Mouse (Mus musculus): ENCODE data around the gene Lhfpl5.
A peak's percentile ranks its signal among the peaks of the same experiment; 100 is the strongest.
"Not testable (repeated sequence)": the region's sequence is repeated elsewhere in the genome, so short reads cannot be mapped to it uniquely, and the experiment has no call there.

Gene Lhfpl5

GRCm38 (mm10) chr17:28575244-28576125, at the start of gene Lhfpl5:
TSS of gene Lhfpl5 (plus strand) at chr17:28575641.
- DNase-seq (ENCODE audit: low read depth, low spot score) = no peak

GRCm38 (mm10) chr17:28527184-28528042, 48.0 kb upstream of the Lhfpl5 start:
- DNase-seq (ENCODE audit: low read depth, low spot score) = no peak

GRCm38 (mm10) chr17:28528043-28528351, 47.4 kb upstream of the Lhfpl5 start:
- peak; percentile 43 for DNase-seq (ENCODE audit: low read depth, low spot score)

GRCm38 (mm10) chr17:28529116-28529515, 46.3 kb upstream of the Lhfpl5 start:
- DNase-seq (ENCODE audit: low read depth, low spot score) = no peak

- DNase-seq (ENCODE audit: low read depth, low spot score) = no peak
These were observed 44.9 kb upstream of the Lhfpl5 start, which contains the start of gene Armc12 for GRCm38 (mm10) chr17:28530506-28530905. TSS of gene Armc12 (plus strand) at chr17:28530806.

- DNase-seq (ENCODE audit: low read depth, low spot score) = no peak
These were observed 43.5 kb upstream of the Lhfpl5 start for GRCm38 (mm10) chr17:28531946-28532345.

GRCm38 (mm10) chr17:28532557-28532956, 42.9 kb upstream of the Lhfpl5 start:
- DNase-seq (ENCODE audit: low read depth, low spot score) = no peak

GRCm38 (mm10) chr17:28533327-28533726, 42.1 kb upstream of the Lhfpl5 start:
- no peak for DNase-seq (ENCODE audit: low read depth, low spot score)

- DNase-seq (ENCODE audit: low read depth, low spot score) = no peak
These were observed 37.6 kb upstream of the Lhfpl5 start for GRCm38 (mm10) chr17:28537881-28538280.

GRCm38 (mm10) chr17:28546925-28547324, 28.5 kb upstream of the Lhfpl5 start:
- DNase-seq (ENCODE audit: low read depth, low spot score) = no peak

GRCm38 (mm10) chr17:28548550-28548949, 26.9 kb upstream of the Lhfpl5 start:
- DNase-seq (ENCODE audit: low read depth, low spot score) = no peak

GRCm38 (mm10) chr17:28549111-28549510, 26.3 kb upstream of the Lhfpl5 start, which contains the start of gene Clpsl2:
TSS of gene Clpsl2 (plus strand) at chr17:28549411.
- no peak for DNase-seq (ENCODE audit: low read depth, low spot score)

- DNase-seq (ENCODE audit: low read depth, low spot score) = peak; percentile 22
These were observed 22.2 kb upstream of the Lhfpl5 start for GRCm38 (mm10) chr17:28553040-28553793.

GRCm38 (mm10) chr17:28554021-28554420, 21.4 kb upstream of the Lhfpl5 start:
- DNase-seq (ENCODE audit: low read depth, low spot score) = not testable (repeated sequence)

GRCm38 (mm10) chr17:28556635-28557396, 18.6 kb upstream of the Lhfpl5 start:
- DNase-seq (ENCODE audit: low read depth, low spot score) = no peak

GRCm38 (mm10) chr17:28557772-28558171, 17.7 kb upstream of the Lhfpl5 start:
- DNase-seq (ENCODE audit: low read depth, low spot score) = no peak

- DNase-seq (ENCODE audit: low read depth, low spot score) = no peak
These were observed 14.8 kb upstream of the Lhfpl5 start, which contains the start of gene Clps for GRCm38 (mm10) chr17:28560598-28560997. TSS of gene Clps (minus strand) at chr17:28560766.

GRCm38 (mm10) chr17:28561613-28562012, 13.8 kb upstream of the Lhfpl5 start:
- no peak for DNase-seq (ENCODE audit: low read depth, low spot score)

GRCm38 (mm10) chr17:28565181-28565580, 10.3 kb upstream of the Lhfpl5 start:
- no peak for DNase-seq (ENCODE audit: low read depth, low spot score)

- DNase-seq (ENCODE audit: low read depth, low spot score) = no peak
These were observed 7.9 kb upstream of the Lhfpl5 start for GRCm38 (mm10) chr17:28567541-28567940.

- no peak for DNase-seq (ENCODE audit: low read depth, low spot score)
These were observed 3.6 kb upstream of the Lhfpl5 start for GRCm38 (mm10) chr17:28571868-28572267.

Measured in telencephalon, adult 2 months (tissue).